Mouse (Mus musculus): ENCODE data around the gene Myo1f. TPM values are rescaled to one million over a fixed set of nuclear protein-coding genes. Genes with fewer than 3 reads are reported as not detected.

Gene Myo1f
- polyA plus RNA-seq, 1 experiment from 2014 or later, result 7.9 TPM

DNA sequence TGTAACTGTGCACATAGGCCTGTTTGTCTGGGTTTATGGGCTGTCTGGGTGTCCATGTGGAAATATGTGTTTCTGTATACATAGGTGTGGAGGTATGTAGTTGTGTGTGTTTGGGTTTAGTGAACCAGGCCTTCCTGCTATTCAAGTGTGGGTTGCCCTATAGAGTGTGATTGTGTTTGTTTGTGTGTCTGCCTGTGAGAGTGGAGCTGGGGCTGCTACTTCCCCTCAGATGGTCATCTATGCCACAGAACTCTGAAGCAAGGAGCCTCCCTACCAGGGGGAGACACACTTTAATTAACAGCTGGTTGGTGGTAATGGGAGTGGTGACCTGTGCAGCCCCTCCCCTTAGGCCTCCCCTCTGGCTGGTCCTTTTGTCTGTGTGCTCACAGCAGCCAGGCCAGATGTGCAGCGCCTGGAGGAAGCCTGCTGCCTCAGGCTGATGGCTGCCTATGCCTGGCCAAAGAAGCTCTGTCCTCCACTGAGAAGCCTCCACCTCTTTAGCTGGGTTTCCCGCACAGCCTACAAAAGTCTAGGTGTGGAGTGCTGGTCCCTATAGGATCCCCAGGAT, 30.6 kb upstream of the Myo1f start:
- Histone ChIP-seq H3K9ac (ENCODE audit: low read length) (peak overlapping the region; percentile 83), H3K27ac (ENCODE audit: low read length) (peak overlapping the region; percentile 83), H3K36me3 (ENCODE audit: control insufficient read depth, insufficient read depth, low read length) (0 out of 2 replicates have a peak, but pooled peaks cover under 1% of the 10 kb centered on the region), H3K9me3 (replicated peaks; ENCODE audit: control insufficient read depth, low read length) (no peaks in the 10 kb centered on the region), H3K4me2 (ENCODE audit: low read depth, low read length) (peak overlapping the region; percentile 72), H3K4me3 (replicated peaks; ENCODE audit: low read length) (peak overlapping the region; percentile 65), H3K27me3 (ENCODE audit: control insufficient read depth, insufficient read depth, low read length) (no peaks in the 10 kb centered on the region), H3K4me1 (ENCODE audit: control insufficient read depth, insufficient read depth, low read length) (peaks cover 15% of the 10 kb centered on the region)
- peak; percentile 26; the same call in 1 of the 2 replicates for ATAC-seq (ENCODE audit: insufficient read depth, low FRiP score)
- WGBS, result 3% methylated on average over 2 of the region's 2 CpGs

DNA sequence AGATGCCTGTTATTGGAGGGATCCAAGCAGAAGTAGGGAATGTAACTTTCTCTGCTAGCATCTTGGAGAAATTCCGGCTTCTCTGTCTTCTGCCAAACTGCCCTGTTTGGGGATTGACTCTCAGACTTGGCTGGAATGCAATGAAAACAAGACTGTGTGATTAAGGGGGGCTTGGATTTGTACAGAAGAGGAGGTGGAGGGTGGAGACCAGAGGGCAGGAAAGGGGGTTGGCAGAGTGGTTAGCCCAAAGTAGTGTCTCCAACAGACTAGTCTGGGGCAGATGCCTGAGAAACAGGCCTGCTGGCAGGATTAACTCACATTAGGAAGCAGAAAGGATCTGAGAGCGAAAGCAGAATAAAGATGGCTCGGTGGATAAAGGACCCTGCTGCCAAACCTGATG, 29.0 kb upstream of the Myo1f start:
- Histone ChIP-seq H3K27ac (ENCODE audit: low read length) (peak overlapping the region; percentile 70), H3K4me2 (ENCODE audit: low read depth, low read length) (0 out of 2 replicates have a peak overlapping the region, but pooled peaks have one; percentile 72), H3K36me3 (ENCODE audit: control insufficient read depth, insufficient read depth, low read length) (peaks cover 7% of the 10 kb centered on the region; the same call in 1 of the 2 replicates), H3K9ac (ENCODE audit: low read length) (peak overlapping the region; percentile 31; the same call in 1 of the 2 replicates), H3K27me3 (ENCODE audit: control insufficient read depth, insufficient read depth, low read length) (no peaks in the 10 kb centered on the region), H3K4me1 (ENCODE audit: control insufficient read depth, insufficient read depth, low read length) (peaks cover 15% of the 10 kb centered on the region), H3K9me3 (replicated peaks; ENCODE audit: control insufficient read depth, low read length) (no peaks in the 10 kb centered on the region), H3K4me3 (replicated peaks; ENCODE audit: low read length) (no peak overlapping the region; the same call in 1 of the 2 replicates)
- no peak for ATAC-seq (ENCODE audit: insufficient read depth, low FRiP score)
- WGBS, result 61% methylated on average over 3 of the region's 3 CpGs

DNA sequence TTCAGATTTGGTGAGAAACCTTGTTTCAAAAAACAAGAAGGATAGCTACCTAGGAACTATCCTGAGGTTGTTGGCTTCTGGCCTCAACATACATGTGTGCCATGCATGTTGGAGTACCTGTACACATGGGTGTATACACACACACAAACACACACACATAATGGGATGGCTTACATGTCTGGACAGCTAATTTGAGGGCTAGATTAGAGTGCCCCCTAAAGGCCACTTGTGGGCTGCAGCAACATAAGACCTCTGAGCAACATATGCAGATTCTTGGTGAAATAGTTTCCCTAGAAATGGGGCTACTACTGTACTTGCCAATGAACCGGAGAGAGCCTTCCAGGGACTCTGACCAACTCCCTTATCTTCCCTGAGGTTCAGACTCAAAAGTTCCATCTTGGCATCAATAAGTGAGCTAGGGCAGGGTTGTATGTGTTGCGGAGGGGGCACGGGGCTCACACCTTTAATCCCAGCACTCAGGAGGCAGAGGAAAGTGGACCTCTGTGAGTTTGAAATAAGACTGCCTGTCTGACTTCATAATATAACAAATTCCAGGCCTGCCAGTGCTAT, 16.3 kb upstream of the Myo1f start:
- no peak overlapping the region for H3K9ac ChIP-seq (ENCODE audit: low read length)

DNA sequence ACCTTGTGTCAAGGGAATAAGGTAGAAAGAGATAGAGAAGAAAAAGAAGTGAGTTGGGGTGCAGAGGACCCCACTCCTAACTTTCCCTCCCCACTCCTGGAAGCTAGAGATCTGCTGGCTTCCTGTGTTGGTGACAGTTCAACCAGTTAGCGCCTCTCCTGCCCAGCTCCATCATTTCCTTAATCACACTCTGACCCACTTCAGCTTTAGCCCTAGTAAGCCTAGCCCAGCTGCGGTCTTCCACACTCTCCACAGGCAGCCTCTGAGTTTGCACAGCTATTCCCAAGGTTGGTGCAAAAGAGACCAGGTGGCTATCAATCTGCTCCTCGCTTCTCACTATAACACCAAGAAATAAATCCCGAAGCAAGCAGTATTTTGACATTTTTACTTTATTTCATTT, 15.6 kb upstream of the Myo1f start:
- Histone ChIP-seq H3K4me1 (ENCODE audit: control insufficient read depth, insufficient read depth, low read length) (no peaks in the 10 kb centered on the region), H3K27ac (ENCODE audit: low read length) (no peak overlapping the region), H3K27me3 (ENCODE audit: control insufficient read depth, insufficient read depth, low read length) (no peaks in the 10 kb centered on the region), H3K4me2 (ENCODE audit: low read depth, low read length) (no peak overlapping the region), H3K4me3 (replicated peaks; ENCODE audit: low read length) (no peak overlapping the region), H3K36me3 (ENCODE audit: control insufficient read depth, insufficient read depth, low read length) (0 out of 2 replicates have a peak, but pooled peaks cover 2% of the 10 kb centered on the region), H3K9me3 (replicated peaks; ENCODE audit: control insufficient read depth, low read length) (no peaks in the 10 kb centered on the region), H3K9ac (ENCODE audit: low read length) (no peak overlapping the region)
- ATAC-seq (ENCODE audit: insufficient read depth, low FRiP score), result no peak
- 93% methylated on average over 4 of the region's 4 CpGs for WGBS

More for the DNA sequence above, 16.3 kb upstream of the Myo1f start:
- no peak for ATAC-seq (ENCODE audit: insufficient read depth, low FRiP score)
- Histone ChIP-seq H3K36me3 (ENCODE audit: control insufficient read depth, insufficient read depth, low read length) (0 out of 2 replicates have a peak, but pooled peaks cover 2% of the 10 kb centered on the region), H3K4me1 (ENCODE audit: control insufficient read depth, insufficient read depth, low read length) (no peaks in the 10 kb centered on the region), H3K27me3 (ENCODE audit: control insufficient read depth, insufficient read depth, low read length) (no peaks in the 10 kb centered on the region), H3K9me3 (replicated peaks; ENCODE audit: control insufficient read depth, low read length) (no peaks in the 10 kb centered on the region), H3K27ac (ENCODE audit: low read length) (no peak overlapping the region), H3K4me2 (ENCODE audit: low read depth, low read length) (no peak overlapping the region), H3K4me3 (replicated peaks; ENCODE audit: low read length) (no peak overlapping the region)
- 90% methylated on average over 3 of the region's 3 CpGs for WGBS

DNA sequence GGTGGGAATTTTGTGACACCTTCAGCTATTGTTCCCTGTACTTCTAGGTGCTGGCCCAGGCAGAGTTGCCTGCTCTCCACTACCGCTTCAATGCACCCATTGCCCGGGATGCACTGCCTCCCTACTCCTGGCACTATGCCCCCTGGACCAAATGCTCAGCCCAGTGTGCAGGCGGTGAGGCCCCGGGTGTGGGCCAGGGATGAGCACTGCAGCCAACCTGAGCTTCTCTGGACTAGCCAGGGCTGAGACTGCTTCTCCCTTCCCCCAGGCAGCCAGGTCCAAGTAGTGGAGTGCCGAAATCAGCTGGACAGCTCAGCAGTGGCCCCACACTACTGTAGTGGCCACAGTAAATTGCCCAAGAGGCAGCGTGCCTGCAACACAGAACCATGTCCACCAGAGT, 6.3 kb upstream of the Myo1f start:
- Histone ChIP-seq H3K9ac (ENCODE audit: low read length) (no peak overlapping the region), H3K9me3 (replicated peaks; ENCODE audit: control insufficient read depth, low read length) (no peaks in the 10 kb centered on the region), H3K36me3 (ENCODE audit: control insufficient read depth, insufficient read depth, low read length) (no peaks in the 10 kb centered on the region), H3K4me3 (replicated peaks; ENCODE audit: low read length) (no peak overlapping the region), H3K27me3 (ENCODE audit: control insufficient read depth, insufficient read depth, low read length) (no peaks in the 10 kb centered on the region), H3K4me2 (ENCODE audit: low read depth, low read length) (no peak overlapping the region), H3K27ac (ENCODE audit: low read length) (no peak overlapping the region), H3K4me1 (ENCODE audit: control insufficient read depth, insufficient read depth, low read length) (no peaks in the 10 kb centered on the region)
- ATAC-seq (ENCODE audit: insufficient read depth, low FRiP score), result no peak
- 93% methylated on average over 6 of the region's 6 CpGs for WGBS

DNA sequence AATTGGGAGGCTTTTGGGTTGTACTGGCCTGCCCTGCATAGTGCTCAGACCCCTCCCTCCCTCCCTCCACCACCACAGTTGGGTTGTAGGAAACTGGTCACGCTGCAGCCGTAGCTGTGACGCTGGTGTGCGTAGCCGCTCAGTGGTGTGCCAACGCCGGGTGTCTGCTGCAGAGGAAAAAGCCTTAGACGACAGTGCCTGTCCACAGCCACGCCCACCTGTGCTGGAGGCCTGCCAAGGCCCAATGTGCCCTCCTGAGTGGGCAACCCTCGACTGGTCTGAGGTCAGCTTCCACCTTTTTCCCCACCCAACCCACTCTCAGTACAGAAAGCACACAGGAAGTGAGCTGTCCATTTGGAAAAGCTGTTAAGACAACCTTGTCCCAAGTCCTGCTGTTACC, 5.1 kb upstream of the Myo1f start:
- no peaks in the 10 kb centered on the region for H3K27me3 ChIP-seq (ENCODE audit: control insufficient read depth, insufficient read depth, low read length)
- no peak overlapping the region for H3K4me3 ChIP-seq (replicated peaks; ENCODE audit: low read length)
- H3K9me3 ChIP-seq (replicated peaks; ENCODE audit: control insufficient read depth, low read length), result no peaks in the 10 kb centered on the region
- no peak overlapping the region for H3K27ac ChIP-seq (ENCODE audit: low read length)
- H3K4me2 ChIP-seq (ENCODE audit: low read depth, low read length), result no peak overlapping the region
- no peak for ATAC-seq (ENCODE audit: insufficient read depth, low FRiP score)
- 80% methylated on average over 10 of the region's 10 CpGs for WGBS
- no peaks in the 10 kb centered on the region for H3K36me3 ChIP-seq (ENCODE audit: control insufficient read depth, insufficient read depth, low read length)
- H3K4me1 ChIP-seq (ENCODE audit: control insufficient read depth, insufficient read depth, low read length), result no peaks in the 10 kb centered on the region
- H3K9ac ChIP-seq (ENCODE audit: low read length), result no peak overlapping the region

DNA sequence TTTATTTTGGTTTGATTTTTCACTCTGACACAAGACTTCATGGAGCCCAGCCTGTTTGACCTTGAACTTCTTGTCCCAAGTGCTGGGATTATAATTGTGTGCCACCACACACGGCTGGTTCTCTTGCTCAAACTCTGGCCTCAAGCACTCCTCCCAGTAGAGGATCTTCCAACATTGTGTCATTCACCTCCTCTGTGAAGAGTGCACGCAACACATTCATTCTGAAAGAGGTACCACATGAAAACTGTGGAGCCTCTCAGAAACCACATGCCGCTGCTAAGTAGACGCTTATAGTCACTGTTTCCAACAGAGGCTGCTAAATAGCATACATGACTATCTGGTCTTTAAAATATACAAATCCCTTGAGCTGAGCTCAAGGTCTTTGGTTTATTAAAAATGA, 3.4 kb upstream of the Myo1f start:
- no peaks in the 10 kb centered on the region for H3K36me3 ChIP-seq (ENCODE audit: control insufficient read depth, insufficient read depth, low read length)
- no peaks in the 10 kb centered on the region for H3K9me3 ChIP-seq (replicated peaks; ENCODE audit: control insufficient read depth, low read length)
- ATAC-seq (ENCODE audit: insufficient read depth, low FRiP score), result no peak
- H3K27me3 ChIP-seq (ENCODE audit: control insufficient read depth, insufficient read depth, low read length), result no peaks in the 10 kb centered on the region
- no peak overlapping the region for H3K27ac ChIP-seq (ENCODE audit: low read length)
- no peaks in the 10 kb centered on the region for H3K4me1 ChIP-seq (ENCODE audit: control insufficient read depth, insufficient read depth, low read length)
- H3K4me2 ChIP-seq (ENCODE audit: low read depth, low read length), result no peak overlapping the region
- no peak overlapping the region for H3K4me3 ChIP-seq (replicated peaks; ENCODE audit: low read length)
- no peak overlapping the region for H3K9ac ChIP-seq (ENCODE audit: low read length)
- 84% methylated on average over 4 of the region's 4 CpGs for WGBS

DNA sequence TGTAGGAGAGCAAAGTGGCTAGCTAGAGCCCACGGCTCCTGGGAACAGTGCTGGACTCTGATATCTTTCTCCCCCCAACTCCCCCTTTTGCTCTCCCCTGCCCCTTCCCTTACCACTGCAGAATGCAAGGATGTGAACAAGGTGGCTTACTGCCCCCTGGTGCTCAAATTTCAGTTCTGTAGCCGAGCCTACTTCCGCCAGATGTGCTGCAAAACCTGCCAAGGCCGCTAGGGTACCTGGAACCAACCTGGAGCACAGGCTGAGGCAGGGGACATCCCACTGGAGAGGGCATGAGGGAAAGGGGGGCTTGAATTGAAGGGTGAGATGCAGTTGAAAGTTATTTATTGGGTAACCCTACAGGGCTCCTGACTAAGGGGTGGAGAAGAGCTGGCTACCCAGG, 2.5 kb upstream of the Myo1f start:
- Histone ChIP-seq H3K27ac (ENCODE audit: low read length) (no peak overlapping the region), H3K9me3 (replicated peaks; ENCODE audit: control insufficient read depth, low read length) (no peaks in the 10 kb centered on the region), H3K9ac (ENCODE audit: low read length) (no peak overlapping the region), H3K4me3 (replicated peaks; ENCODE audit: low read length) (no peak overlapping the region), H3K4me2 (ENCODE audit: low read depth, low read length) (no peak overlapping the region), H3K4me1 (ENCODE audit: control insufficient read depth, insufficient read depth, low read length) (no peaks in the 10 kb centered on the region), H3K27me3 (ENCODE audit: control insufficient read depth, insufficient read depth, low read length) (no peaks in the 10 kb centered on the region), H3K36me3 (ENCODE audit: control insufficient read depth, insufficient read depth, low read length) (no peaks in the 10 kb centered on the region)
- WGBS, result 46% methylated on average over 4 of the region's 4 CpGs
- no peak for ATAC-seq (ENCODE audit: insufficient read depth, low FRiP score)

DNA sequence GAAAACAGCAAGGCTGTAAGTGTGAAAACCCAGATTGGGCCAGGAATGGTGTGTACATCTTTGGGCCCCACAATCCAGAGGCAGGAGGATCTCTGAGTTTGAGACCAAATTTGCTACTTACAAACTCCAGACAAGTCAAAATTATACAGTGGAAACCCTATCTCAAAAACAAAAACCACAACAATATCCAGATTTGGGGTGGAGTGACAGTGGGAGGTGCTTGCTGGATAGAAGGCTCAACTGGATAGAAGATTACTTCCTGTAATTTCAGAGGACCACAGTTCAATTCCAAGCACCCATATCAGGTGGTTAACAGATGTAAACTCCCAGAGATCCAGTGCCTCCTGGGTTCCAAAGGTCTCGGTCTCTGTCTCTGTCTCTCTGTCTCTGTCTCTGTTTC, 971 bp upstream of the Myo1f start:
- Histone ChIP-seq H3K36me3 (ENCODE audit: control insufficient read depth, insufficient read depth, low read length) (no peaks in the 10 kb centered on the region), H3K4me2 (ENCODE audit: low read depth, low read length) (no peak overlapping the region), H3K27ac (ENCODE audit: low read length) (no peak overlapping the region), H3K27me3 (ENCODE audit: control insufficient read depth, insufficient read depth, low read length) (no peaks in the 10 kb centered on the region), H3K9me3 (replicated peaks; ENCODE audit: control insufficient read depth, low read length) (no peaks in the 10 kb centered on the region), H3K9ac (ENCODE audit: low read length) (no peak overlapping the region), H3K4me3 (replicated peaks; ENCODE audit: low read length) (no peak overlapping the region), H3K4me1 (ENCODE audit: control insufficient read depth, insufficient read depth, low read length) (no peaks in the 10 kb centered on the region)
- WGBS, result 85% methylated on average over 1 of the region's 1 CpGs
- no peak for ATAC-seq (ENCODE audit: insufficient read depth, low FRiP score)

Measured in stomach, embryonic 16.5 days (tissue).